Mouse (Mus musculus) intestine, embryonic 14.5 days (tissue): ENCODE results near the gene Hfm1. TPM values are rescaled to one million over a fixed set of nuclear protein-coding genes. Genes with fewer than 3 reads are reported as not detected.

Experiments
- ATAC-seq: fragments of 200-750 bp; cut with Nextera tagmentation; replicated peaks from 2 replicates; pipeline ENCODE4 v1.8.0; 2017; ENCODE audit warnings: low read depth, moderate number of reproducible peaks, moderate TSS enrichment, moderate library complexity; ENCODE audit not compliant: low FRiP score, low TSS enrichment
- DNase-seq: peaks from one replicate; pipeline ENCODE4 v3.0.0-alpha.2; 2018; ENCODE audit warnings: low spot score
- H3K27ac ChIP-seq: fragments of 300-500 bp; sonication (generic); 2 replicates; pipeline ENCODE4 v1.5.1; 2014; ENCODE audit warnings: low read depth, mild to moderate bottlenecking, control low read depth
- H3K27me3 ChIP-seq: fragments of 300-500 bp; sonication (generic); replicated peaks from 2 replicates; pipeline ENCODE4 v1.6.1; 2014; ENCODE audit warnings: low read length, control low read depth; ENCODE audit not compliant: control insufficient read depth, insufficient read depth
- H3K36me3 ChIP-seq: fragments of 300-500 bp; sonication (generic); 2 replicates; pipeline ENCODE4 v1.6.1; 2014; ENCODE audit warnings: low read length, control low read depth; ENCODE audit not compliant: control insufficient read depth, insufficient read depth
- H3K4me1 ChIP-seq: fragments of 300-500 bp; sonication (generic); replicated peaks from 2 replicates; pipeline ENCODE4 v1.6.1; 2014; ENCODE audit warnings: low read length, control low read depth, mixed read lengths; ENCODE audit not compliant: control insufficient read depth, insufficient read depth
- H3K4me2 ChIP-seq: fragments of 300-500 bp; sonication (generic); 2 replicates; pipeline ENCODE4 v1.6.1; 2014; ENCODE audit warnings: low read length
- H3K4me3 ChIP-seq: fragments of 300-500 bp; sonication (generic); 2 replicates; pipeline ENCODE4 v1.5.1; 2014; ENCODE audit warnings: low read depth, low read length, control low read depth, mixed read lengths
- H3K9ac ChIP-seq: fragments of 300-500 bp; sonication (generic); 2 replicates; pipeline ENCODE4 v1.6.1; 2014; ENCODE audit warnings: mild to moderate bottlenecking, low read length
- H3K9me3 ChIP-seq: fragments of 300-500 bp; sonication (generic); 2 replicates; pipeline ENCODE4 v1.6.1; 2016; ENCODE audit warnings: low read length, control low read depth; ENCODE audit not compliant: control insufficient read depth
- WGBS: fragments of 180-500 bp; shearing (Covaris S2); extraction: QIAGEN DNeasy Blood & Tissue Kit; methylation state at CpG from one replicate; pipeline ENCODE4 v1.1.7; 2014; 5-methylcytosine and 5-hydroxymethylcytosine counted together
- polyA plus RNA-seq: library from polyadenylated mRNA; unstranded; fragments of >200 nt; fragmentation: Nextera tagmentation; extraction: Ambion mirVana; gene quantifications from 2 replicates; pipeline ENCODE4 v1.2.1, GENCODE M21; 2014

The Hfm1 gene
- polyA plus RNA-seq, 1 experiment from 2014 or later, result 1.5 TPM

DNA sequence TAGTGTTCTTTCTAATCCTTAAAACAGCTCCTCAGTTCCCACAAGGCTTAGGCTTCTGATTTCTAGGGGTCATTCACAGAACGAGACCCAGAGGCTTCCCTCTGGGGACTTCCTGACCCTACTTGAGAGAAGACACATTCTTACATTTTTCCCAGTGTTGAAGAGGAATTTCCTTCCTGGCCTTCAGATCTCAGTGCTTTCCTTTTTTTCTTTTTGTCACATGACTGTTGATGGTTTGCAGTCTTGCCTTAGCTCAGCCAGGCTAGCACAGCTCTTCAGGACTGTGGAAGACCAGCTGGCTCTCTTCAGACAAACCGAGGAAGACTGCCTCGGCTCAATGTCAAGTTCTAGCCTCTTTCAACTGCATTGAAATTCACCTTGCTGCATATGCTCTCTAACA is 30.3 kb upstream of the Hfm1 start:
- Histone ChIP-seq H3K4me2 (no peak overlapping the region), H3K27me3 (no peaks in the 10 kb centered on the region), H3K9me3 (peaks cover 12% of the 10 kb centered on the region), H3K27ac (peak overlapping the region; percentile 64; the same call in 1 of the 2 replicates), H3K9ac (no peak overlapping the region), H3K36me3 (no peaks in the 10 kb centered on the region), H3K4me3 (no peak overlapping the region), H3K4me1 (peaks cover 14% of the 10 kb centered on the region)
- 19% methylated on average over 3 of the region's 3 CpGs for WGBS
- DNase-seq (peak; percentile 65), ATAC-seq (peak; percentile 80)

DNA sequence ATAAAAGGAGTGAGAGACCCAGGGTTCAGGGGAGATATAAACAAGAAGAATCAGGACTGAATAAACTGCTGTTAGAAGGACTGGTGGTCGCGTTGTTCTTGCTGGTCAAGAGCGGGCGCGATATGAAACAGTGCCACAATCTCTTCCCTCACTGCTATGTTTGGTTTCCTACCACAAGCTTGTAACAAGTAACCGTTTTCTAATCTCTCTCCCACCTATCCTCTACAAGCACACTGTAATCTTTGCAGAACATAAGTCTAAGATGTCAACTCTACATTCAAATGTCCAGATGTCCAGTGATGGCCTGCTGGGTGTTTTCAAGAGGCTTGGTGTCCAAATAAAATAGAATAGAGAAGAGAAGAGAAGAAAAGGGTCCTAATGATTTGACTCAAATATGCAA is 22.6 kb upstream of the Hfm1 start:
- DNase-seq (no peak), ATAC-seq (no peak)
- no peaks in the 10 kb centered on the region for H3K27me3 ChIP-seq
- no peak overlapping the region for H3K9ac ChIP-seq
- no peak overlapping the region for H3K4me3 ChIP-seq
- WGBS, result 81% methylated on average over 6 of the region's 6 CpGs
- H3K27ac ChIP-seq, result no peak overlapping the region
- no peaks in the 10 kb centered on the region for H3K36me3 ChIP-seq
- H3K4me1 ChIP-seq, result no peaks in the 10 kb centered on the region
- H3K4me2 ChIP-seq, result no peak overlapping the region
- H3K9me3 ChIP-seq, result peaks cover 1% of the 10 kb centered on the region; the same call in 1 of the 2 replicates

DNA sequence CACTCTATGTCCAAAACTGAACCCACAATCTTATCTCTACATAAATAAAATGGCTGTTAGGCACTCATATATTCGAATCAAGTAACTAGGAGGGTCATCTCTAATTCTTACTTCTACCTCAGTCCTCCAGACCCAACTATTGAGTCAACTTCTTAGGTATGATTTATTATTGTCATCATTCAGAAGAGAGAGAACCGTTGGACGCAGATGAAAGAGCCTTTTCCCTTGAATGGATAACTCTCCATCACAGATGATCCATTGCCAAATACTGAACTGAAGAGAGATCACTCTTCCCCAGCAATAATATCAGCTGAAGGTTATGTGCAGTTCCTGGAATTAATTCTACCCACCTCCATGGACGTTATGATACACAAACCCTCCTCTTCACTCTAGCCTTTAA is 20.2 kb upstream of the Hfm1 start:
- WGBS, result 65% methylated on average over 4 of the region's 4 CpGs
- Histone ChIP-seq H3K4me1 (no peaks in the 10 kb centered on the region), H3K27ac (no peak overlapping the region), H3K9me3 (no peaks in the 10 kb centered on the region), H3K4me3 (no peak overlapping the region), H3K36me3 (no peaks in the 10 kb centered on the region), H3K27me3 (no peaks in the 10 kb centered on the region), H3K4me2 (no peak overlapping the region), H3K9ac (no peak overlapping the region)
- no peak for DNase-seq
- ATAC-seq, result no peak

DNA sequence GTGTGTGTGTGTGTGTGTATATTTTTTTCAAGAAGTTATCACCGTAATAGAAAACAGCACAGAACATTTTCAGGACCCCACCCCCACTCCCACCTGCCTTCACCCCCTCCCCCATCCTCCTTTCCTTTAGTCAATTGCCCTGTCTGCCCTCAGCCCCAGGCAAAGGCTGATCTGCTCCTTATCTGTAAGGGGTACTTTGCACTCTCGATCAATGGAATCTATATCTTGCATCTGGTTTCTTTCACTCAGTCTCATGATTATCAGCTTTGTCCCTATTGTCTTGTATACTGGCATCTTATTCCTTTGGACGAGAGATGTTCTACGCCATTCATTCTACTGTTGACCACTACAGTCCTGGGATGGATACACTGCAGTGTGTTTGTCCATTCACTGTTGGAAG is 1.9 kb upstream of the Hfm1 start:
- no peak overlapping the region for H3K4me2 ChIP-seq
- H3K27me3 ChIP-seq, result no peaks in the 10 kb centered on the region
- ATAC-seq (no peak), DNase-seq (no peak)
- H3K9me3 ChIP-seq, result no peaks in the 10 kb centered on the region
- 63% methylated on average over 4 of the region's 4 CpGs for WGBS
- no peak overlapping the region for H3K9ac ChIP-seq
- H3K4me3 ChIP-seq, result no peak overlapping the region
- no peak overlapping the region for H3K27ac ChIP-seq
- no peaks in the 10 kb centered on the region for H3K4me1 ChIP-seq
- H3K36me3 ChIP-seq, result no peaks in the 10 kb centered on the region

DNA sequence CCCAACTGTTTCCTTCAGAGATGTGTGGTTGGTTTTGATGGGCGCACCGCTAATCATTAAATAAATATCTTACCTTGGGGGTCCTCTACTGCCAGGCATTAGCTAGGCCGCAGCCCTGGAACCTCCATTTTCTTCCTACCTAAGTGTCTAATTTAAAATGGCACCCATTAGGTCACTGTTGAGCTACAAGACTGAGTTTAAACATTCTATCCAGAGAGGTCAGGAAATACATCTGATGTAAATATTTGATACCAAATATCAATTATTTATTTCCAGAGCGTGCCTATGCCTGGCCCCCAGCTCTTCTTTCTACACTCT is 207 bp upstream of the Hfm1 start:
- Histone ChIP-seq H3K4me1 (no peaks in the 10 kb centered on the region), H3K4me3 (peak overlapping the region; percentile 52), H3K27me3 (no peaks in the 10 kb centered on the region), H3K9me3 (no peaks in the 10 kb centered on the region), H3K4me2 (peak overlapping the region; percentile 76), H3K36me3 (no peaks in the 10 kb centered on the region), H3K9ac (peak overlapping the region; percentile 62), H3K27ac (peak overlapping the region; percentile 33; the same call in 1 of the 2 replicates)
- 30% methylated on average over 4 of the region's 4 CpGs for WGBS
- ATAC-seq, result peak; percentile 40; the same call in 1 of the 2 replicates
- no peak for DNase-seq

DNA sequence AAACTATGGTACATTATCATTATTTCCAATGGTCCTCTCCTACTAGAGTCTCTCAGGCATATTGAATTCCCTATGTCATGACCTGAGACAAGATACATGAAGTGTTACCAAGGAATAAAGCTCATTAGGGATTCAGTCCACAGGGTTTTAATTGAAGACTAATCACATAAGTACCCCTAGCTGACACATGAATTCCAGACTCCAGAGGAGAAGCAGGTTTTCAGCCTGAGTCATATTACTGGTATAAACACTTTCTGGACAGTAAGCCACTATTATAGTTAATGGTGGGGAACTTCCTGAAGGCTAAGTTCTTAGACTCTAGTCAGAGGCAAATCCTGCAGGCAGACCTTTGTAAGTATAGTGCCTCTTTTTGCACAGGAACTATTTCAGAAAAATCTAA is 6.8 kb downstream of the Hfm1 start:
- DNase-seq, result no peak
- no peaks in the 10 kb centered on the region for H3K36me3 ChIP-seq
- H3K4me3 ChIP-seq, result no peak overlapping the region
- no peak overlapping the region for H3K27ac ChIP-seq
- no peaks in the 10 kb centered on the region for H3K4me1 ChIP-seq
- H3K4me2 ChIP-seq, result no peak overlapping the region
- no peaks in the 10 kb centered on the region for H3K27me3 ChIP-seq
- no peak overlapping the region for H3K9ac ChIP-seq
- no peak for ATAC-seq
- no peaks in the 10 kb centered on the region for H3K9me3 ChIP-seq

DNA sequence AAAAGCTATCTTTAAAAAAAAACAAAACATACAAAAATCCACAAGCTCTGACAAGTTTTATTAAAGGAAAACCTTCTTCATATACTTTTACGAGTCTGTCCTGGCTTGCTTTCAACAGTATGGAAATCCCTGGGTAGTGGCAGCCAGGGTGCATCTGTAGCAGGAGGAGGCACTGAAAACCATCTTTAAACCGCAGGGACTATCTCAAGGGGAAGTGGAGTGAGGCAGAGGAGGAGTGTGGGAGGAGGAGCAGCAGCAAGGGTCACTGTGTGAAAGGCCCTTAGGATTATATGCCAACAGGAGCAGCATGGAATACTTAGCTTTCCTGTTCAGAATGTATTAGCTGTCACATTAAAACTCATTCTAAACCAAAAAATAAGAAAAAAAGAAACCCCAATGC is 29.2 kb downstream of the Hfm1 start:
- 62% methylated on average over 2 of the region's 2 CpGs for WGBS
- H3K27ac ChIP-seq, result no peak overlapping the region
- no peak overlapping the region for H3K4me2 ChIP-seq
- H3K9ac ChIP-seq, result no peak overlapping the region
- no peaks in the 10 kb centered on the region for H3K36me3 ChIP-seq
- no peaks in the 10 kb centered on the region for H3K27me3 ChIP-seq
- no peaks in the 10 kb centered on the region for H3K9me3 ChIP-seq
- DNase-seq (no peak), ATAC-seq (no peak)
- H3K4me3 ChIP-seq, result no peak overlapping the region
- no peaks in the 10 kb centered on the region for H3K4me1 ChIP-seq

DNA sequence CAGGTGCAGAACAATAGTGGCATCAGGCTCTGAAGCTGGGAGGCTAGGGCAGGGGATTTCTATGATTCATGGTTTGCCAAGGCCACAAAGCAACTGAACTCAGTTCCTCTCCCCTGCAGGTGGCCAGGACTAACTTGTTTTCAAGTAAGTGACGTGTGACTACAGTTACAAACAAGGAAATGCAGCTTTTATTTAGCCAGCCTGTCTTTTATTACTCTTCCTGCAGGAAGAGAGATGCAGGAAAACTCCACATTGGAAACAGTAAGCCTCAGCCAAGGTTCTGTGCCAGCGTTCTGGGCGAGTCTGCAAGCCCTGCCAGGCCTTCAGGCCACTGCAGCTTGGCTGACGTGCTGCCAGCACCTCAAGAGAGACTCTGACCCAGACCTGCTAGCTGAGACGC is 34.3 kb downstream of the Hfm1 start:
- Histone ChIP-seq H3K36me3 (no peaks in the 10 kb centered on the region), H3K27ac (no peak overlapping the region), H3K4me1 (no peaks in the 10 kb centered on the region), H3K9ac (no peak overlapping the region), H3K4me3 (no peak overlapping the region), H3K27me3 (no peaks in the 10 kb centered on the region), H3K4me2 (no peak overlapping the region), H3K9me3 (no peaks in the 10 kb centered on the region)
- ATAC-seq (no peak), DNase-seq (no peak)
- 40% methylated on average over 5 of the region's 5 CpGs for whole genome bisulfite sequencing

DNA sequence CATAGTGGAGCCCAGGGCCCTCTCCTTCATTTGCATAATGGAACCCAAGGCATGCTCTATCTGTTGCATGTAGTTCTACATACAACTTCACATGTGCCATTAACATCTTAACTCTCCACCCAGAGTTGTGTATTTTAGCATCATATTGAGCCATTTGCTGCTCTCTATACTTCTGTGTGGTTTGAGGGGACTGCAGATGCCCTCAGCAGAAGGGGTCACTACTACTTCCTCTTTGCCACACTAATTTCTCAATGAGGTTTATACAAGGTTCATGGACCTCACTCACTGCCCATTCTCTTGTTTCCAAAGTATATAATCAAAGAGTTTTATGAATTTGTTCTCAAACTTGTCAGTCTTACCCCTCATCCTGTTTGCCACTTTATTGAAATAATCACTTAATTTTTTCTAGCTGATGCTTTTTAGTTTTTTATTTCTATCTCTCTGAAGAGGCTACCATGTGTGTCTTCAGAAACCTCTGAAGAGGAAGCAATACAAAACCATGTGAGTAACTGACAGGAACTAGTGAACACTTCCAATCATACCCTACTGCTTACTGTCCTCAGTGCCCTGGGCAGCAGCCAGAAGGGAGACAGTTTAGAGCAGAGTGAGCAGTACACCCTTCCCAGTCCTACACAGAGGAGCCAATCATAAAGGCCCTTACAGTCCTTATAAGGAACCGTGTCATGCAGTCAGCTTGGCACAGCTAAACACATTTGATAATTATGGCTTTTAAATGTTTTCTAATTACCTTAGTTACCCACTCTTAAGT is 38.6 kb downstream of the Hfm1 start:
- no peaks in the 10 kb centered on the region for H3K27me3 ChIP-seq
- H3K9ac ChIP-seq, result no peak overlapping the region
- H3K4me2 ChIP-seq, result no peak overlapping the region
- H3K36me3 ChIP-seq, result no peaks in the 10 kb centered on the region
- H3K4me1 ChIP-seq, result no peaks in the 10 kb centered on the region
- WGBS, result 76% methylated on average over 1 of the region's 1 CpGs
- no peak overlapping the region for H3K4me3 ChIP-seq
- DNase-seq (no peak), ATAC-seq (no peak)
- H3K27ac ChIP-seq, result no peak overlapping the region
- no peaks in the 10 kb centered on the region for H3K9me3 ChIP-seq
